Mouse (Mus musculus) ES-E14 (cell line): ENCODE data around the gene Cmas. TPM values are rescaled to one million over a fixed set of nuclear protein-coding genes. Genes with fewer than 3 reads are reported as not detected.

Source experiments
- DNase-seq: peaks from one replicate; pipeline ENCODE4 v3.0.0-alpha.2; 2013; ENCODE audit warnings: low read depth, low spot score
- H3K27ac ChIP-seq: 2 replicates; pipeline ENCODE4 v1.5.1; 2012; ENCODE audit warnings: low read depth, mild to moderate bottlenecking, low read length, moderate library complexity, mixed read lengths; ENCODE audit not compliant: poor library complexity, insufficient read depth, severe bottlenecking
- H3K36me3 ChIP-seq: 2 replicates; pipeline ENCODE4 v1.6.1; 2012; ENCODE audit warnings: mild to moderate bottlenecking, low read length, moderate library complexity, mixed read lengths; ENCODE audit not compliant: control insufficient read depth, poor library complexity, insufficient read depth, severe bottlenecking
- H3K4me1 ChIP-seq, 2 experiments: fragments of 150-350 bp in 1 of 2; sonication (generic) in 1 of 2; 2 replicates each; pipeline ENCODE4 v1.6.1; 2012; ENCODE audit warnings: low read length in 2 of 2, mild to moderate bottlenecking in 1 of 2, mixed read lengths in 1 of 2; ENCODE audit not compliant: control insufficient read depth in 2 of 2, insufficient read depth in 2 of 2, poor library complexity in 1 of 2
- H3K4me3 ChIP-seq, 2 experiments: fragments of 150-350 bp in 1 of 2; sonication (generic) in 1 of 2; 2 replicates each; pipeline ENCODE4 v1.5.1; 2012; ENCODE audit warnings: low read length in 2 of 2, low read depth in 1 of 2, mild to moderate bottlenecking in 1 of 2, mixed read lengths in 1 of 2; ENCODE audit not compliant: insufficient read depth in 1 of 2, poor library complexity in 1 of 2, severe bottlenecking in 1 of 2
- H3K9ac ChIP-seq: 2 replicates; pipeline ENCODE4 v1.6.1; 2012; ENCODE audit warnings: low read depth, mild to moderate bottlenecking, low read length, mixed read lengths; ENCODE audit not compliant: poor library complexity, insufficient read depth, severe bottlenecking
- H3K9me3 ChIP-seq: fragments of 150-350 bp; sonication (generic); 2 replicates; pipeline ENCODE4 v1.6.1; 2012; ENCODE audit warnings: low read depth, mild to moderate bottlenecking, low read length; ENCODE audit not compliant: control insufficient read depth, insufficient read depth
- CHD2 ChIP-seq: IDR thresholded peaks from 2 replicates; pipeline ENCODE4 v1.6.1; 2014; ENCODE audit warnings: mild to moderate bottlenecking, low read depth, low read length, inconsistent platforms
- HCFC1 ChIP-seq: IDR thresholded peaks from 2 replicates; pipeline ENCODE4 v1.6.1; 2012; ENCODE audit warnings: low read length, inconsistent platforms, borderline replicate concordance; ENCODE audit not compliant: insufficient read depth
- MAFK ChIP-seq: IDR thresholded peaks from 2 replicates; pipeline ENCODE4 v1.6.1; 2014; ENCODE audit warnings: mild to moderate bottlenecking, low read depth, low read length, inconsistent platforms; ENCODE audit not compliant: insufficient read depth
- ZC3H11A ChIP-seq: IDR thresholded peaks from 2 replicates; pipeline ENCODE4 v1.6.1; 2012; ENCODE audit warnings: low read depth, mild to moderate bottlenecking, inconsistent platforms, low read length, borderline replicate concordance
- ZNF384 ChIP-seq: IDR thresholded peaks from 2 replicates; pipeline ENCODE4 v1.6.1; 2012; ENCODE audit warnings: low read depth, low read length, inconsistent platforms
- in situ Hi-C, 2 experiments: fragments of 600-800 bp; cut with MboI; formaldehyde crosslinking; loops; one replicate each; pipeline ENCODE4 v1.15.1; 2025; ENCODE audit warnings: low sequenced_read_pairs in 2 of 2, inconsistent platforms in 1 of 2; ENCODE audit not compliant: unreplicated experiment in 2 of 2
- total RNA-seq: library from RNA; depleted of rRNA; stranded (reverse); fragments of 300-350 nt; gene quantifications from 2 replicates; pipeline ENCODE4 v1.2.3, GENCODE M21; 2012; rRNA removed

Cmas gene
- total RNA-seq, 1 experiment = 61.0 TPM

DNA sequence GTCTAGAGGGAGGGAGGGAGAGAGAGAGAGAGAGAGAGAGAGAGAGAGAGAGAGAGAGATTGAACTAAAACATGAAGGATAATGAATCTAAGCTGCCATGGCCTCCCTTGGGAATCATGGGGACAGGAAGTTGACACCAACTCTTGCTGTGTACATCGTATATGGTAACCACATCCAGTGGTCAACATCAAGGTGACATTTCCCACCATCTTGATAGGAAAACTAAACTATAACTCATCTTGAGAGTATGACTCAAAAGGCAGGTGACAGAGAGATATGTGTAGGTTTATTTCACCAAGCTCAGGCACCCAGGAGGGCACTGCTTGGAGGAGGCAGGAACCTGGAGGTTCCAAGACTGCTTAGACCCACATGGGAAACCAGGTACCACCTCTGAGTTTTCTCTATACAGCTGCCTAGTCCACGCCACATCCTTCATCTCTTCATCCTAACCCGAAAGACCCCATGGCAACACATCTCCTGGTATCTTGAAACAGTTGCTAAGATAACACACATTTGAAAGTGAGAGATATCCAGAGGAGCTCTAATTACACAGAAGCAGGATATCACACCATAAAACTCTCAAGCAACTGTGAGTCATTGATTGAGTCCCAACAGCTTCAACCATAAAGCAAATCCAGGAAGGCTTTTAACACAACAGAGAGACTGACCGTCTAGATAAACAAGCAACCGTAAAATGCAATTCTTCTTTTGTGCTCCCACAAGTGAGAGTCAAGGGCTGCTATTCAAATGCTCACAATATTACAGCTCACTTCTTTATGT is 66.7 kb downstream of the Cmas start:
- Histone ChIP-seq H3K36me3 (0 out of 2 replicates have a peak, but pooled peaks cover 2% of the 10 kb centered on the region), H3K4me1 (no peaks in the 10 kb centered on the region), H3K9ac (no peak overlapping the region), H3K27ac (no peak overlapping the region), H3K9me3 (no peaks in the 10 kb centered on the region), H3K4me3 (no peak overlapping the region)
- DNase-seq = no peak
- TF ChIP-seq ZNF384 = no peak
- TF ChIP-seq HCFC1 = no peak
- TF ChIP-seq ZC3H11A = no peak
- no peak for TF ChIP-seq CHD2
- TF ChIP-seq MAFK = no peak
- in situ Hi-C loops = no loop called here

Other genes with a start within 250 kb of the Cmas start
- 139 and 178 TPM in 2 replicates for gene Ldhb, start 248.7 kb upstream of the Cmas start, total RNA-seq
- gene Kcnj8, start 185.1 kb upstream of the Cmas start, total RNA-seq = 0.26 and 0.58 TPM in 2 replicates
- gene Abcc9, start 54.4 kb upstream of the Cmas start, total RNA-seq = 0.05 and 0.13 TPM in 2 replicates
- gene Sult6b2, start 47.8 kb downstream of the Cmas start, total RNA-seq = 0.16 and 0.31 TPM in 2 replicates
- 8.2 and 10.1 TPM in 2 replicates for gene St8sia1, start 207.8 kb downstream of the Cmas start, total RNA-seq